Mouse (Mus musculus) spleen, adult 2 months (tissue): ENCODE measurements around the gene Zdhhc6. TPM values are rescaled to one million over a fixed set of nuclear protein-coding genes. Genes with fewer than 3 reads are reported as not detected.

Source experiments
- DNase-seq, 2 experiments: peaks; one replicate each; pipeline versions ENCODE4 v3.0.0 to v3.0.0-alpha.2; 2012 to 2021; ENCODE audit warnings: low spot score in 2 of 2, low read depth in 1 of 2
- H3K27ac ChIP-seq: fragments of 200-500 bp; 2 replicates; pipeline ENCODE4 v1.5.1; 2012; ENCODE audit warnings: low read length, inconsistent platforms; ENCODE audit not compliant: insufficient read depth
- H3K27me3 ChIP-seq: fragments of 200-500 bp; 2 replicates; pipeline ENCODE4 v1.6.1; 2012; ENCODE audit warnings: mild to moderate bottlenecking, moderate library complexity, low read length, inconsistent platforms; ENCODE audit not compliant: control insufficient read depth, insufficient read depth
- H3K36me3 ChIP-seq: fragments of 200-500 bp; 2 replicates; pipeline ENCODE4 v1.6.1; 2012; ENCODE audit warnings: mild to moderate bottlenecking, low read length, inconsistent platforms; ENCODE audit not compliant: control insufficient read depth, insufficient read depth
- H3K4me1 ChIP-seq: fragments of 200-500 bp; 2 replicates; pipeline ENCODE4 v1.6.1; 2011; ENCODE audit warnings: inconsistent platforms; ENCODE audit not compliant: control insufficient read depth, insufficient read depth, insufficient read length
- H3K4me3 ChIP-seq: fragments of 200-500 bp; 2 replicates; pipeline ENCODE4 v1.5.1; 2011; ENCODE audit warnings: mild to moderate bottlenecking, inconsistent platforms; ENCODE audit not compliant: insufficient read depth, insufficient read length; ENCODE audit errors: extremely low read depth
- CTCF ChIP-seq: fragments of 200-500 bp; IDR thresholded peaks from 2 replicates; pipeline ENCODE4 v1.5.1; 2011; ENCODE audit warnings: mild to moderate bottlenecking, inconsistent platforms; ENCODE audit not compliant: insufficient read depth, insufficient read length, insufficient replicate concordance; ENCODE audit errors: extremely low read depth
- POLR2A ChIP-seq: fragments of 200-500 bp; IDR thresholded peaks from 2 replicates; pipeline ENCODE4 v1.6.1; 2011; ENCODE audit warnings: low read depth, low read length, inconsistent platforms
- WGBS: fragments of 180-500 bp; shearing (Covaris S2); methylation state at CpG from one replicate; pipeline ENCODE4 v1.1.7; 2018; 5-methylcytosine and 5-hydroxymethylcytosine counted together
- polyA plus RNA-seq: library from polyadenylated mRNA; depleted of rRNA; stranded (reverse); fragments of >200 nt; gene quantifications from 2 replicates; pipeline ENCODE4 v1.2.3, GENCODE M21; 2012

Gene Zdhhc6
- polyA plus RNA-seq, 1 experiment: 6.3 TPM

DNA sequence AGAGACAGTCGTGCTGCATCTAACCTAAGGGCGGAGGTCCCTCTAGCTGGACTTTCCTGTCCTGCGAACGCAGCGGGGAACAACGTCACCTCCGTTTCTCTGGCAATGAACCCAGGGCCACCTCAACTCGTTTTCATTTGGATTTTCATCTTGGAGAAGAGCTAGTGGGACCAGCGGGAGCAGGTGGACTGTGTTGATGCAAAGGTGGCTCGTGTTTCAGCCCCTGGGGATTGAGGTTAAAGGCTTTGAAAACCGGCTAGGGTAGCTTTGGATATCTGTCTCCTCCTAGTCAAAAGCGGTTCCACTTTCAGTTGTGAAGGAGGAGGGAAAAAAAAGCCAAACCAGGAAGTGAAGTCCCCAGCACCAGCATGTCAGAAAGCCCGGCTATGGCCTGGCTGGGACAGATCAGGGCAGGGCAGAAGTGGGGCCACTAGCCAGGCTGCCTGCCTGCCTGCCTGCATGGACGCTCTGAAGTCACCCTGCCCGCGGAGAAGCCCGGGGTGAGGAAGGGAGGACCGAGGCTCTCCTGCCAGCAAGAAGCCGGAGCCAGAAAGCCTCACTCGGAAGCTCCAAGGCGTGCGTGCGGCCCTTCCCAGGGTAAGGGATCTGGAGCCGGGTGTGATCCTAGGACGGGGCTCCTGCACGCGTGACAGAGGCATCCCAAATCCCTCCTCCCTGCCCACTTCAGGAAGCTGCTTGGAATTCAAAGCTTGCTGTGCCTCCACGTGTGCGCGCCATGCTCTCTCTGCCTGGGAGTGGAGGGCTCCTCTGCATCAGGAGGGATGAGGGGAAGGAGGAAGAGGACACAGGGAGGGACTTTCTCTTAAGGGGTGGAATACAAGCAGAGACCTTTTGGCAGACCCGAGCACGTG, 62.0 kb downstream of the Zdhhc6 start:
- under 1% methylated on average over 32 of the region's 32 CpGs for WGBS
- H3K4me1 ChIP-seq: peaks cover 3% of the 10 kb centered on the region; the same call in 1 of the 2 replicates
- H3K27me3 ChIP-seq: no peaks in the 10 kb centered on the region
- TF ChIP-seq POLR2A (peak; percentile 43), CTCF (no peak)
- peak overlapping the region; percentile 87 for H3K4me3 ChIP-seq
- H3K36me3 ChIP-seq: no peaks in the 10 kb centered on the region
- H3K27ac ChIP-seq: peak overlapping the region; percentile 93
- DNase-seq: peak; percentile 37 to 42

DNA sequence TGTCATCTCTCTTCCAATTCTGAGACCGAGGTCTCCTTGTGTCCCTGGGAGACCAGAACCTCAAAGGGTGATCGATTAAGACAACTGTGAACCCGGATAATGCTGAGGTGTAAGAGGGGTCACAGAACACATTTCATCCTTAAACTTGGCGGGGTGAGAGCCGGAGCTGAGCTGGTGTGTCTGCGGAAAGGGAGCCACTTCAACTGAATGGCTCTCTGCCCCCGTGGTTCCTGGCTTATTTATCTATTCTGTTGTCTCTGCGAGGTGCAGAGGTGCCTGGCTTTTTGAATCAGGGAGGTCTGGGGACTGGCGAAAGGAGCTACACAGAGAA, 62.6 kb downstream of the Zdhhc6 start:
- Histone ChIP-seq H3K36me3 (no peaks in the 10 kb centered on the region), H3K27ac (peak overlapping the region; percentile 93), H3K4me3 (peak overlapping the region; percentile 87), H3K4me1 (peaks cover 3% of the 10 kb centered on the region; the same call in 1 of the 2 replicates), H3K27me3 (no peaks in the 10 kb centered on the region)
- TF ChIP-seq POLR2A (no peak), CTCF (no peak)
- no peak for DNase-seq
- WGBS: under 1% methylated on average over 9 of the region's 9 CpGs

DNA sequence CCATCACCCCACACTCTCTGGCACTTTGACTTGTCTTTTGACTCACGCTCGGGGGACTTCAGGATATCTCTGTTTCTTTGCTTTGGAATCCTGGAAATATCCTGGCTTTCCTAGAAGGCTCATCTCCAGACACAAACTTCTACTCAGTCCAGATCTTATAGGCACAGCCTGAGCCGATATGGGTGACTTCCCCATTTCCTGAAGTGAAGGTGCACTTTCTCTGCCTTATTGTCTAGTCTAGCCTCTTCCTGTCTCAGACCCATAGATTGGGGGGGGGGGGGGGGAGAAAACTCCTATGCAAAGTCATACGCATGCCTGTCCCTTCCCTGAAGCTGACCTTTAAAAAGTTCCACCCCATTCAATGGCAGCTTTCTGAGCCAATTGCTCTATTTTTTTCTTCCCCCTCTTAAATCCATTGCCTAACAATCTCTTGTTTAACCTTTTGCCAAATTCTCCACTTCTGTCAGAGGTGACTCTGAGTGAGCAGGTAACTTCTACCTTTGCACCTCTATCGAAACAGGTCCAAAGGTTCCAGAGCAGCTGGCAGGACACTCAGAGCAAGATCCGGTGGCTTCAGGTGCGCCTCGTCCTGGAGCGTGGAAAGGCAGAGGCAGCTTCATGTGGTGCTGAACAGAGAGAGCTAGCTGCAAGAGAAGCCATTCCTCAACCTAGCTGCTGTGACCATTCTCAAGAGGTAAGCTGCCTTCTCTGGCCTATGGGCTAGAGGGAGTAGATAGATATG, 64.3 kb downstream of the Zdhhc6 start, which contains the start of gene Acsl5:
Acsl5 (plus strand) TSS at position 556 of the 742 bp plus-strand sequence.
- H3K4me1 ChIP-seq: peaks cover 3% of the 10 kb centered on the region; the same call in 1 of the 2 replicates
- no peak for TF ChIP-seq CTCF
- no peak for TF ChIP-seq POLR2A
- no peak for DNase-seq
- WGBS: 81% methylated on average over 9 of the region's 9 CpGs
- no peaks in the 10 kb centered on the region for H3K36me3 ChIP-seq
- no peak within 1 kb of the TSS for H3K4me3 ChIP-seq
- no peaks in the 10 kb centered on the region for H3K27me3 ChIP-seq
- no peak within 1 kb of the TSS for H3K27ac ChIP-seq

DNA sequence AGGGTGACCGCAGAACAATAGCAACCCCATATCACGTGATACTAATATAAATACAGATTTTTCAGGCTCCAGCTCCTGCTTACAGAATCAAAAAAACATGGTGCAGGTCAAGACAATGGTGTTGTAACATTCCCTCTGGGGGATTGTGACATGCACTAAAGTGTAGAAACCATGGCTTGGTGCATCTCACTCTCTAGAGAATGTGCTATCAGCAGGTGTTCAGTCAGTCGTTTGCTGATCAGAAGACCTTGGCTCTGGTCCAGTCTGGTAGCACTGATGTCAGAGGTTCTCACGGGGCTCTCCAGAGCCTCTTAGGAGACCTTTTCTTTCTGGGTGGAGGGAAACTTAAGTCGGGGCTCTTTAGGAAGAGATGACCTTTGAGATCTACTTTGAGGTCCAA, 65.4 kb downstream of the Zdhhc6 start:
- DNase-seq: no peak
- H3K27me3 ChIP-seq: no peaks in the 10 kb centered on the region
- H3K36me3 ChIP-seq: no peaks in the 10 kb centered on the region
- peaks cover 3% of the 10 kb centered on the region; the same call in 1 of the 2 replicates for H3K4me1 ChIP-seq
- no peak overlapping the region for H3K4me3 ChIP-seq
- WGBS: 77% methylated on average over 5 of the region's 5 CpGs
- H3K27ac ChIP-seq: no peak overlapping the region
- TF ChIP-seq POLR2A: no peak
- no peak for TF ChIP-seq CTCF

GRCm38 (mm10) chr19:55247991-55248520, 67.8 kb downstream of the Zdhhc6 start:
- TF ChIP-seq CTCF (no peak), POLR2A (no peak)
- H3K4me3 ChIP-seq: no peak overlapping the region
- no peaks in the 10 kb centered on the region for H3K27me3 ChIP-seq
- WGBS: 48% methylated on average over 9 of the region's 9 CpGs
- H3K27ac ChIP-seq: no peak overlapping the region
- H3K4me1 ChIP-seq: peaks cover 3% of the 10 kb centered on the region; the same call in 1 of the 2 replicates
- DNase-seq: no peak
- H3K36me3 ChIP-seq: no peaks in the 10 kb centered on the region

DNA sequence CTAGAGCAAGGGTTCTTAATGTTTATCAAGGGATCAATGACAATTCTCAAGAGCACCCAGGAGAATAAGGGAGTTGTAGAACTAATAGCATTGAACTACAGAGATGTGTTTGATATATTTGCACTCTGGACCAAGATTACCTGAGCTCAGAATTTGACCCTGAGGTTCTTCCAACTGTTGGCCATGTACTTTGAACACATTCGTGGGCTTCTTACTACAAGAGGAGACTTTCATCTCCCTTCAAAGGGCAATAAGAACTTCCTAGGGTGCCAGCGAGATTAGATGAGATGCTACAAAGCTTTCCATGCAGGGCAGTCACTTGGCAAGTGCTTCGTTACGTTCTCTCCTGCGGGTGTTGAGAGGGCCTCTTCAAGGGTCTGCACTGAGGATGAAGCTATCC, 68.3 kb downstream of the Zdhhc6 start:
- Histone ChIP-seq H3K4me3 (no peak overlapping the region), H3K4me1 (peaks cover 3% of the 10 kb centered on the region; the same call in 1 of the 2 replicates), H3K27ac (no peak overlapping the region), H3K36me3 (no peaks in the 10 kb centered on the region), H3K27me3 (no peaks in the 10 kb centered on the region)
- TF ChIP-seq CTCF: no peak
- no peak for TF ChIP-seq POLR2A
- no peak for DNase-seq
- WGBS: 91% methylated on average over 5 of the region's 5 CpGs
